Mouse (Mus musculus): ENCODE measurements around the gene Dlgap1. TPM values are rescaled to one million over a fixed set of nuclear protein-coding genes. Genes with fewer than 3 reads are reported as not detected.
A peak's percentile ranks its signal among the peaks of the same experiment; 100 is the strongest.

Gene Dlgap1
- polyA plus RNA-seq, 1 experiment from 2014 or later = 0.52 TPM

GRCm38 (mm10) chr17:70498256-70498655 is 529.4 kb downstream of the Dlgap1 start:
- Histone ChIP-seq H3K27me3 (replicated peaks) (no peaks in the 10 kb centered on the region), H3K4me3 (no peak overlapping the region), H3K9me3 (replicated peaks) (peaks cover 4% of the 10 kb centered on the region; the same call in 1 of the 2 replicates), H3K36me3 (no peaks in the 10 kb centered on the region), H3K9ac (no peak overlapping the region), H3K4me2 (no peak overlapping the region), H3K27ac (ENCODE audit: poor library complexity, severe bottlenecking) (no peak overlapping the region), H3K4me1 (replicated peaks) (no peaks in the 10 kb centered on the region)
- no peak for ATAC-seq (ENCODE audit: insufficient number of reproducible peaks, low FRiP score)
- 78% methylated on average over 6 of the region's 6 CpGs for WGBS

GRCm38 (mm10) chr17:70501933-70502332 is 533.1 kb downstream of the Dlgap1 start:
- Histone ChIP-seq H3K4me3 (no peak overlapping the region), H3K27me3 (replicated peaks) (no peaks in the 10 kb centered on the region), H3K4me2 (no peak overlapping the region), H3K27ac (ENCODE audit: poor library complexity, severe bottlenecking) (no peak overlapping the region), H3K9me3 (replicated peaks) (peaks cover 8% of the 10 kb centered on the region; the same call in 1 of the 2 replicates), H3K9ac (no peak overlapping the region), H3K4me1 (replicated peaks) (no peaks in the 10 kb centered on the region), H3K36me3 (no peaks in the 10 kb centered on the region)
- WGBS = 49% methylated on average over 7 of the region's 7 CpGs
- no peak for ATAC-seq (ENCODE audit: insufficient number of reproducible peaks, low FRiP score)

- no peaks in the 10 kb centered on the region for H3K36me3 ChIP-seq
- H3K27ac ChIP-seq (ENCODE audit: poor library complexity, severe bottlenecking) = no peak overlapping the region
- H3K4me3 ChIP-seq = no peak overlapping the region
- no peak overlapping the region for H3K4me2 ChIP-seq
- H3K27me3 ChIP-seq (replicated peaks) = no peaks in the 10 kb centered on the region
- 0 out of 2 replicates have a peak, but pooled peaks cover 7% of the 10 kb centered on the region for H3K9me3 ChIP-seq (replicated peaks)
- H3K9ac ChIP-seq = no peak overlapping the region
- no peak for ATAC-seq (ENCODE audit: insufficient number of reproducible peaks, low FRiP score)
- no peaks in the 10 kb centered on the region for H3K4me1 ChIP-seq (replicated peaks)
- WGBS = 56% methylated on average over 4 of the region's 4 CpGs
Measured at GRCm38 (mm10) chr17:70507759-70508158, 538.9 kb downstream of the Dlgap1 start.

GRCm38 (mm10) chr17:70510441-70510840 is 541.6 kb downstream of the Dlgap1 start:
- H3K27me3 ChIP-seq (replicated peaks) = no peaks in the 10 kb centered on the region
- no peak for ATAC-seq (ENCODE audit: insufficient number of reproducible peaks, low FRiP score)
- 0 out of 2 replicates have a peak, but pooled peaks cover 3% of the 10 kb centered on the region for H3K9me3 ChIP-seq (replicated peaks)
- H3K36me3 ChIP-seq = no peaks in the 10 kb centered on the region
- no peaks in the 10 kb centered on the region for H3K4me1 ChIP-seq (replicated peaks)
- H3K9ac ChIP-seq = no peak overlapping the region
- H3K4me3 ChIP-seq = no peak overlapping the region
- no peak overlapping the region for H3K27ac ChIP-seq (ENCODE audit: poor library complexity, severe bottlenecking)
- 85% methylated on average over 5 of the region's 5 CpGs for WGBS
- no peak overlapping the region for H3K4me2 ChIP-seq

GRCm38 (mm10) chr17:70511401-70511800 is 542.5 kb downstream of the Dlgap1 start:
- WGBS = 88% methylated on average over 3 of the region's 3 CpGs
- Histone ChIP-seq H3K9ac (no peak overlapping the region), H3K4me1 (replicated peaks) (no peaks in the 10 kb centered on the region), H3K27ac (ENCODE audit: poor library complexity, severe bottlenecking) (no peak overlapping the region), H3K4me2 (no peak overlapping the region), H3K9me3 (replicated peaks) (0 out of 2 replicates have a peak, but pooled peaks cover 8% of the 10 kb centered on the region), H3K36me3 (no peaks in the 10 kb centered on the region), H3K4me3 (no peak overlapping the region), H3K27me3 (replicated peaks) (peaks cover 6% of the 10 kb centered on the region; the same call in 1 of the 2 replicates)
- ATAC-seq (ENCODE audit: insufficient number of reproducible peaks, low FRiP score) = no peak

GRCm38 (mm10) chr17:70513736-70514135 is 544.9 kb downstream of the Dlgap1 start:
- 77% methylated on average over 5 of the region's 5 CpGs for WGBS
- no peak overlapping the region for H3K27ac ChIP-seq (ENCODE audit: poor library complexity, severe bottlenecking)
- H3K9me3 ChIP-seq (replicated peaks) = peaks cover 18% of the 10 kb centered on the region; the same call in 1 of the 2 replicates
- peaks cover 6% of the 10 kb centered on the region; the same call in 1 of the 2 replicates for H3K27me3 ChIP-seq (replicated peaks)
- no peak overlapping the region for H3K4me2 ChIP-seq
- H3K36me3 ChIP-seq = no peaks in the 10 kb centered on the region
- no peak for ATAC-seq (ENCODE audit: insufficient number of reproducible peaks, low FRiP score)
- no peak overlapping the region for H3K9ac ChIP-seq
- H3K4me1 ChIP-seq (replicated peaks) = no peaks in the 10 kb centered on the region
- H3K4me3 ChIP-seq = no peak overlapping the region

- Histone ChIP-seq H3K9me3 (replicated peaks) (peaks cover 15% of the 10 kb centered on the region; the same call in 1 of the 2 replicates), H3K27me3 (replicated peaks) (peaks cover 6% of the 10 kb centered on the region; the same call in 1 of the 2 replicates), H3K9ac (no peak overlapping the region), H3K4me1 (replicated peaks) (no peaks in the 10 kb centered on the region), H3K4me3 (no peak overlapping the region), H3K4me2 (no peak overlapping the region), H3K27ac (ENCODE audit: poor library complexity, severe bottlenecking) (no peak overlapping the region), H3K36me3 (no peaks in the 10 kb centered on the region)
- ATAC-seq (ENCODE audit: insufficient number of reproducible peaks, low FRiP score) = no peak
- WGBS = 79% methylated on average over 18 of the region's 18 CpGs
Measured at GRCm38 (mm10) chr17:70516506-70516905, 547.6 kb downstream of the Dlgap1 start.

- Histone ChIP-seq H3K27ac (ENCODE audit: poor library complexity, severe bottlenecking) (no peak overlapping the region), H3K9ac (no peak overlapping the region), H3K4me3 (no peak overlapping the region), H3K9me3 (replicated peaks) (peaks cover 15% of the 10 kb centered on the region; the same call in 1 of the 2 replicates), H3K36me3 (no peaks in the 10 kb centered on the region), H3K4me2 (no peak overlapping the region), H3K27me3 (replicated peaks) (peaks cover 6% of the 10 kb centered on the region; the same call in 1 of the 2 replicates), H3K4me1 (replicated peaks) (no peaks in the 10 kb centered on the region)
- no peak for ATAC-seq (ENCODE audit: insufficient number of reproducible peaks, low FRiP score)
- 77% methylated on average over 12 of the region's 12 CpGs for WGBS
Measured at GRCm38 (mm10) chr17:70517333-70517732, 548.5 kb downstream of the Dlgap1 start.

GRCm38 (mm10) chr17:70521058-70521851 is 552.4 kb downstream of the Dlgap1 start:
- whole genome bisulfite sequencing = 71% methylated on average over 5 of the region's 5 CpGs
- Histone ChIP-seq H3K9me3 (replicated peaks) (peaks cover 11% of the 10 kb centered on the region; the same call in 1 of the 2 replicates), H3K36me3 (no peaks in the 10 kb centered on the region), H3K27me3 (replicated peaks) (peaks cover under 1% of the 10 kb centered on the region; the same call in 1 of the 2 replicates), H3K4me3 (no peak overlapping the region), H3K4me1 (replicated peaks) (no peaks in the 10 kb centered on the region), H3K9ac (no peak overlapping the region), H3K4me2 (no peak overlapping the region), H3K27ac (ENCODE audit: poor library complexity, severe bottlenecking) (no peak overlapping the region)
- ATAC-seq (ENCODE audit: insufficient number of reproducible peaks, low FRiP score) = no peak

- Histone ChIP-seq H3K9me3 (replicated peaks) (peaks cover 8% of the 10 kb centered on the region; the same call in 1 of the 2 replicates), H3K36me3 (no peaks in the 10 kb centered on the region), H3K9ac (no peak overlapping the region), H3K4me2 (peak overlapping the region; percentile 25; the same call in 1 of the 2 replicates), H3K4me3 (no peak overlapping the region), H3K4me1 (replicated peaks) (no peaks in the 10 kb centered on the region), H3K27ac (ENCODE audit: poor library complexity, severe bottlenecking) (no peak overlapping the region), H3K27me3 (replicated peaks) (no peaks in the 10 kb centered on the region; the same call in 1 of the 2 replicates)
- ATAC-seq (ENCODE audit: insufficient number of reproducible peaks, low FRiP score) = no peak
- 35% methylated on average over 11 of the region's 11 CpGs for WGBS
Measured at GRCm38 (mm10) chr17:70521971-70522370, 553.1 kb downstream of the Dlgap1 start.

GRCm38 (mm10) chr17:70525990-70526389 is 557.1 kb downstream of the Dlgap1 start:
- no peak for ATAC-seq (ENCODE audit: insufficient number of reproducible peaks, low FRiP score)
- Histone ChIP-seq H3K4me3 (no peak overlapping the region), H3K27ac (ENCODE audit: poor library complexity, severe bottlenecking) (no peak overlapping the region), H3K9ac (no peak overlapping the region), H3K9me3 (replicated peaks) (no peaks in the 10 kb centered on the region), H3K27me3 (replicated peaks) (no peaks in the 10 kb centered on the region; the same call in 1 of the 2 replicates), H3K4me2 (no peak overlapping the region), H3K4me1 (replicated peaks) (0 out of 2 replicates have a peak, but pooled peaks cover 2% of the 10 kb centered on the region), H3K36me3 (no peaks in the 10 kb centered on the region)
- 57% methylated on average over 3 of the region's 3 CpGs for WGBS

Measured in heart, embryonic 12.5 days (tissue).